20 mouse cellular contexts compared by ENCODE assay signal in the genomic region with DNA sequence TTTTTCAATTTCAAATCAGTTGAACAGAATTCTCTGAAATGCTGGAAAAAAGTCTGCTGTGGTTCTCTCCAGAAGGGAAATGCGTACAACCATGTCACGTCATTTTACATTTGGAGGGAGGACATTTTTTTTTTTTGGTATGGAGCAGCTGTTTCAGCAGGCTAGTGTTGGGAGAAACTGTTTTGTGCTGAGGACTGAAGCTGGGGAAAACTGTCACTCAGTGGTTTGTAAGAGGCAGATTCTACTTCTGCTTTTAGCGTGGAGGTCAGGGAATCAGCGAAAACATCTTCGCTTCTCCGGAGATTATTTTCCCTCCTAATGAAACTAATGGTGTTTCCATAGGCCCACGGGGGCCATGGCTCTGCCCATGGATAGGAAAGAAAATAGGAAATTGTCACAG.
A peak's percentile ranks its signal among the peaks of the same experiment; 100 is the strongest.
DNase-seq lines count a peak whose midpoint lies in the region; ATAC-seq and TF ChIP-seq lines count a peak whose summit lies in the region.
"Had no signal": no experiment of that assay in that cellular context is flagged by ENCODE, and none has a peak within 500 bp of the region (broad histone marks: within the 10 kb centered on the region; RNA-seq: fewer than 3 reads in every experiment).

No protein-coding gene starts in this region.

- no peak for DNase-seq in frontal cortex, postnatal 25 days (ENCODE audit: low spot score in 2 of 2)
- no peak for DNase-seq in left cerebral cortex, adult 2 months (ENCODE audit: extremely low spot score in 1 of 2, low spot score in 2 of 2)
- no peak for DNase-seq in left cerebral cortex, adult 18-20 months (ENCODE audit: low spot score in 2 of 2)
- peak; percentile 12 for DNase-seq in right cerebral cortex, adult 18-20 months
- no peak for DNase-seq in right cerebral cortex, adult 2 months (ENCODE audit: low spot score in 2 of 2)
- no peak for DNase-seq in adrenal gland, adult 2 months
- DNase-seq: adrenal gland, postnatal 36 days; cerebellum, adult 11-12 months; cerebellum, postnatal 10 days; kidney, adult 11 months; lung, adult 18-20 months; thymus, adult 18-20 months; thymus, postnatal 36 days had no signal

- intact Hi-C loops in left cerebral cortex, adult 2 months (cut with DNase I): no loop called here

- TF ChIP-seq CTCF in left cerebral cortex, adult 2 months (IDR thresholded peaks at IDR 0.05): no peak

- H3K4me3 ChIP-seq in left cerebral cortex, adult 2 months: no peak overlapping the region
- H3K4me3 ChIP-seq: heart, embryonic 10.5 days; limb, embryonic 12.5 days; liver, embryonic 12.5 days; megakaryocyte, embryonic 14.5 days; neural tube, embryonic 12.5 days; stomach, embryonic 15.5 days had no signal

- H3K27ac ChIP-seq in left cerebral cortex, adult 2 months: peak overlapping the region; percentile 44; the same call in 1 of the 2 replicates
- H3K27ac ChIP-seq: heart, embryonic 10.5 days; limb, embryonic 12.5 days; liver, embryonic 12.5 days; neural tube, embryonic 12.5 days; stomach, embryonic 15.5 days had no signal

- peak; percentile 87; the same call in 1 of the 2 replicates for ATAC-seq in frontal cortex, adult (ENCODE audit: low TSS enrichment)
- ATAC-seq: liver, embryonic 12.5 days had no signal
